Mouse (Mus musculus) heart, embryonic 16.5 days (tissue): ENCODE measurements around the gene Manba. TPM values are rescaled to one million over a fixed set of nuclear protein-coding genes. Genes with fewer than 3 reads are reported as not detected.
A peak's percentile ranks its signal among the peaks of the same experiment; 100 is the strongest.
"Not testable (repeated sequence)": the region's sequence is repeated elsewhere in the genome, so short reads cannot be mapped to it uniquely, and the experiment has no call there.

Source experiments
- ATAC-seq: fragments of 200-750 bp; cut with Nextera tagmentation; replicated peaks from 2 replicates; pipeline ENCODE4 v1.8.0; 2017; ENCODE audit warnings: moderate number of reproducible peaks; ENCODE audit not compliant: insufficient read depth, low FRiP score; ENCODE audit errors: extremely low read depth
- H3K27ac ChIP-seq: fragments of 300-500 bp; sonication (generic); 2 replicates; pipeline ENCODE4 v1.5.1; 2014; ENCODE audit warnings: mild to moderate bottlenecking, low read length, control low read depth, moderate library complexity
- H3K27me3 ChIP-seq: fragments of 300-500 bp; sonication (generic); 2 replicates; pipeline ENCODE4 v1.6.1; 2014; ENCODE audit warnings: low read length, mixed read lengths; ENCODE audit not compliant: control insufficient read depth, insufficient read depth
- H3K36me3 ChIP-seq: fragments of 300-500 bp; sonication (generic); 2 replicates; pipeline ENCODE4 v1.6.1; 2014; ENCODE audit not compliant: control insufficient read depth, insufficient read depth
- H3K4me1 ChIP-seq: fragments of 300-500 bp; sonication (generic); 2 replicates; pipeline ENCODE4 v1.6.1; 2014; ENCODE audit warnings: low read length, mixed read lengths; ENCODE audit not compliant: control insufficient read depth, insufficient read depth
- H3K4me2 ChIP-seq: fragments of 300-500 bp; sonication (generic); 2 replicates; pipeline ENCODE4 v1.6.1; 2014; ENCODE audit warnings: low read depth, mild to moderate bottlenecking, control low read depth, low read length
- H3K4me3 ChIP-seq: fragments of 300-500 bp; sonication (generic); 2 replicates; pipeline ENCODE4 v1.5.1; 2014; ENCODE audit warnings: mild to moderate bottlenecking, control low read depth, low read length
- H3K9ac ChIP-seq: fragments of 300-500 bp; sonication (generic); 2 replicates; pipeline ENCODE4 v1.6.1; 2014; ENCODE audit warnings: low read length, control low read depth
- H3K9me3 ChIP-seq: fragments of 300-500 bp; sonication (generic); replicated peaks from 2 replicates; pipeline ENCODE4 v1.6.1; 2016; ENCODE audit warnings: low read length; ENCODE audit not compliant: control insufficient read depth
- WGBS: fragments of 180-500 bp; shearing (Covaris S2); extraction: QIAGEN DNeasy Blood & Tissue Kit; methylation state at CpG from one replicate; pipeline ENCODE4 v1.1.7; 2014; 5-methylcytosine and 5-hydroxymethylcytosine counted together
- polyA plus RNA-seq: library from polyadenylated mRNA; unstranded; fragments of >200 nt; fragmentation: Nextera tagmentation; extraction: Ambion mirVana; gene quantifications from 2 replicates; pipeline ENCODE4 v1.2.1, GENCODE M21; 2015

Manba gene
- polyA plus RNA-seq, 1 experiment from 2014 or later, result 37.0 TPM

DNA sequence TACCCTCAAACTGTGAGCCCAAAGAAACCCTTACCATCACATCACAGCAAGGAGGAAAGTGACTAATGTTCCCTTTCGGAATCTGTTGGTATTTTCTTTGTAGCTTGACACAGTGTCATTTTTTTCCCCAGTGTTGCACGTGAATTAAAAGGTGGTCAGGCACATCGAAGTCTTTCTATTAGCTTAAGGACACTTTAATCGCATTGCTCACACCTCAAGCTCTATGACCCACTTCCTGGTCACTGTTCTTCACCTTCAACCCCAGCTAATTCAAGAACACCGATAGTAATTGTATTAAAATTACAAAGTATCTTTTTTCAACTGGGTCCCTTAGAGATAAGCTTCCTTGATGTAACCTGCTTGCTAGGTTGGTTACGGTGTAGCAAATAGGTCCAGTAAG lies 4.6 kb upstream of the Manba start:
- no peak overlapping the region for H3K27ac ChIP-seq
- no peak for ATAC-seq

DNA sequence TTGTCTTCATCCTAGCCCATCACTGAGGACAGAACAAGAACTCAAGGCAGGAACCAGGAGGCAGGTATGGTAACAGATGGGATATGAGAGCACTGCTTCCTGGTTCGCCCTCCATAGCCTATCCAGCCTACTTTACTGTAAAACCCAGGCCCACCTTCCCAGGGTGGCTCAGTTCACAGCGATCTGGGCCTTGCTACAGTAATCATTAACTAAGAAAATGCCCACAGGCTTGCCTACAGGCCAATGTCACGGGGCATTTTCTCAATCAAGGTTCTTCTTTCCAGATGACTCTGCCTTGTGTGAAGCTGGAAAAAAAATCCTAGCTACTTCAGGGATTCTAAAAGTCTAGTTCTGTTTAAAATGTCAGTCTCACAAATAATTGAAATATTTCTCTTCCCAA lies 3.8 kb upstream of the Manba start:
- ATAC-seq, result no peak
- Histone ChIP-seq H3K9ac (no peak overlapping the region), H3K4me1 (0 out of 2 replicates have a peak, but pooled peaks cover 3% of the 10 kb centered on the region), H3K4me2 (no peak overlapping the region), H3K9me3 (no peaks in the 10 kb centered on the region), H3K27ac (no peak overlapping the region), H3K36me3 (no peaks in the 10 kb centered on the region), H3K4me3 (no peak overlapping the region), H3K27me3 (no peaks in the 10 kb centered on the region)
- WGBS, result 92% methylated on average over 3 of the region's 3 CpGs

More for the DNA sequence above, 4.6 kb upstream of the Manba start:
- Histone ChIP-seq H3K36me3 (no peaks in the 10 kb centered on the region), H3K9me3 (no peaks in the 10 kb centered on the region), H3K4me2 (no peak overlapping the region), H3K4me1 (0 out of 2 replicates have a peak, but pooled peaks cover 3% of the 10 kb centered on the region), H3K9ac (no peak overlapping the region), H3K27me3 (no peaks in the 10 kb centered on the region), H3K4me3 (no peak overlapping the region)
- WGBS, result 84% methylated on average over 6 of the region's 6 CpGs

DNA sequence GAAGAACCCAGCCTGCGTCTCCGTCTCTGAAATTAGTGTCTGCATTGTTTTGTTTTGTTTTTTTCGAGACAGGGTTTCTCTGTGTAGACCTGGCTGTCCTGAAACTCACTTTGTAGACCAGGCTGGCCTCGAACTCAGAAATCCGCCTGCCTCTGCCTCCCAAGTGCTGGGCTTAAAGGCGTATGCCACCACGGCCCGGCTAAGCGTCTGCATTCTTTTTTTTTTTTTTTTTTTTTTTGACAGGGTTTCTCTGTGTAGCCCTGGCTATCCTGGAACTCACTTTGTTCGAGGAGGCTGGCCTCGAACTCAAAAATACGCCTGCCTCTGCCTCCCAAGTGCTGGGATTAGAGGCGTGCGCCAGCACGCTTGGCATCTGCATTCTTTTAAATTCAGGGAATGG lies 761 bp upstream of the Manba start:
- not testable (repeated sequence) for H3K36me3 ChIP-seq, H3K27ac ChIP-seq, H3K9me3 ChIP-seq, H3K9ac ChIP-seq, H3K4me1 ChIP-seq, ATAC-seq, H3K27me3 ChIP-seq
- peak overlapping the region; percentile 95 for H3K4me3 ChIP-seq
- peak overlapping the region; percentile 83 for H3K4me2 ChIP-seq
- 84% methylated on average over 15 of the region's 15 CpGs for WGBS

DNA sequence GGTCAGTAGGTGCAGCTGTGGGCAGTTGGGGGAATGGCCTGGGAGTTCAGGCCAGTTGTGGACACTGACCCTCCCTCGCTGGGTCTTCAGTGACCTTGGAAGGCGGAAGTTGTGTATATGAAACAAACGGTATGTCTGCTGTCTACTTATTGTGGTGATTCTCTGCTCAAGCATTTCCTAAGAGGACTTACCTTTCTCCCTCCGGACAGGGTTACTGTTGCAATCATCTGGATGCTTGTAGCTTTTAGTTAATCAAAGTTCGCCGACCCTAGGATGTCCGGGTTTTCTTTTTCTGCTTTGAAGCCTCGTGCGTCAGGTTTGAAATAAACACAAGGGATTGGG lies 460 bp downstream of the Manba start:
- Histone ChIP-seq H3K4me2 (peak overlapping the region; percentile 83), H3K4me1 (0 out of 2 replicates have a peak, but pooled peaks cover 3% of the 10 kb centered on the region), H3K27me3 (no peaks in the 10 kb centered on the region), H3K27ac (peak overlapping the region; percentile 85), H3K9me3 (no peaks in the 10 kb centered on the region), H3K36me3 (peaks cover 7% of the 10 kb centered on the region), H3K9ac (peak overlapping the region; percentile 94), H3K4me3 (peak overlapping the region; percentile 95)
- 7% methylated on average over 9 of the region's 9 CpGs for WGBS
- ATAC-seq, result no peak

DNA sequence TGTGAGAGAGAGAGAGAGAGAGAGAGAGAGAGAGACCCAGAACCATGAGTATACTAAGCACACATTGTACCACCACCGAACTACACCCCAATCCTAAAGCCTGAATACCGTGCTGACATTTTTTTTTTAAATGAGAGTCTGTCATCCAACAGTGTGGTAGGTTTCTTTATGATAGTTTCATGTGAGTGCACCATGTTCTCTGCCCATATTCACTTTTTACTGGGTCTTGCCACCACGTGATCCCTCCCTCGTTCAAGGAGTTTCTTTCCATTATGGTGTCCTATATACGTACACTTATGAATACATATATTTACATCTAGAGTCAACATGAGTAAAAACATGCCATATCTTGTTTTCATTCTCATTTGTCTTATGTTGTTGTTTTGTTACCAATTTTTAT lies 940 bp downstream of the Manba start:
- peaks cover 7% of the 10 kb centered on the region for H3K36me3 ChIP-seq
- no peak for ATAC-seq
- no peak overlapping the region; the same call in 1 of the 2 replicates for H3K27ac ChIP-seq
- peak overlapping the region; percentile 95 for H3K4me3 ChIP-seq
- H3K27me3 ChIP-seq, result no peaks in the 10 kb centered on the region
- WGBS, result 60% methylated on average over 5 of the region's 5 CpGs
- H3K9ac ChIP-seq, result peak overlapping the region; percentile 94
- 0 out of 2 replicates have a peak, but pooled peaks cover 3% of the 10 kb centered on the region for H3K4me1 ChIP-seq
- no peaks in the 10 kb centered on the region for H3K9me3 ChIP-seq
- peak overlapping the region; percentile 83 for H3K4me2 ChIP-seq

DNA sequence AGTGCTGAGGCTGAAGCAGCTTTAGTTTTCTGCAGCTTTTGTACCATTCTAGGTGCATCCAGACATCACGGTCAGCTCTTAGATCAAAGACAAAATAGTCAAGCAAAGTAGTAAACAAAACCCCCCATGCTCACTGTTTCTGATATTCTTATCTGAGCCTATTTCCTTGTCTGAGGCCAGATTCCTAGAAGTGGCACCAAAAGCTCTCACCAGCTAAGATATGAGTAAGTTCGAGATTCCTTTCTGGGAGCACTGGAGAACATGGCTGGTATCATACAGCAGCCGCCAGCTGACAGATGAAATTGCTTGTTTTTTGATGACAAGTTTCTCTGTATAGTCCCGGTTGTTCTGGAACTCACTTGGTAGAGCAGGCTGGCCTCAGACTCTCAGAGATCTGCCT lies 2.4 kb downstream of the Manba start:
- no peak for ATAC-seq
- Histone ChIP-seq H3K9me3 (no peaks in the 10 kb centered on the region), H3K27me3 (no peaks in the 10 kb centered on the region), H3K9ac (no peak overlapping the region), H3K27ac (no peak overlapping the region), H3K4me1 (0 out of 2 replicates have a peak, but pooled peaks cover 3% of the 10 kb centered on the region), H3K4me3 (no peak overlapping the region), H3K36me3 (peaks cover 9% of the 10 kb centered on the region), H3K4me2 (no peak overlapping the region)
- 60% methylated on average over 4 of the region's 4 CpGs for WGBS

DNA sequence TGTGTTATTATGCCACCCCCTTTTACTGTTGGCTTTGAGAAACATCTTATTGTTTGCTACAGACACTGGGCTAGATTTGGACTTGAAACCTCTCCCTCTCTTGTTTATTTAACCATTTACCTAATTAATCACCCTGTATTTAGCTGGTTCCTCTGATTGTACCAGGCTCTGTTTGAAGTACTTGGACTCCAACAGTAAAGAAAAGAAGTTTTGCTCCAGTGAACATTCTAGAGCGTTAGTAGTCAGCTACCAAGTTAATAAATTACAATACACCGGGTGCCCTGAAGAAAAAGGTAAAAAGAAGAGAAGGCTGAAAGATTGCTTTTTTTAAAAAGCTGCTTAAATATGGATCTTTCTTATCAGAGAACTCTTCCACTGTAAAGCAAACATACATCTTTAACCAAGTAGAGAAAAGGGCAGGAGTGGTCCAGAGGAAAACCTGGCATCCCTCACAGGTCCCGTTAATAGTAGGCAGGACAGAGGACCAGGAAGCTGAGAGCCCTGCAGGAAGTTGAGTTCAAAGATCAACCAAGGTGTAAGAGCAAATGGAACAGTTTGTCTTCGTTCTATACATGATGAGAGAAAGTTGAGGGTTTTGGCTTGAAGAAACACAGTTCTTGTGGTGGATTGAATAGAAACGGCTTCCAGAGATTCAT lies 4.6 kb downstream of the Manba start:
- Histone ChIP-seq H3K27ac (no peak overlapping the region), H3K4me1 (0 out of 2 replicates have a peak, but pooled peaks cover 1% of the 10 kb centered on the region), H3K4me2 (no peak overlapping the region), H3K27me3 (no peaks in the 10 kb centered on the region), H3K36me3 (peaks cover 9% of the 10 kb centered on the region), H3K9ac (no peak overlapping the region), H3K9me3 (no peaks in the 10 kb centered on the region), H3K4me3 (no peak overlapping the region)
- WGBS, result 78% methylated on average over 5 of the region's 5 CpGs
- no peak for ATAC-seq

DNA sequence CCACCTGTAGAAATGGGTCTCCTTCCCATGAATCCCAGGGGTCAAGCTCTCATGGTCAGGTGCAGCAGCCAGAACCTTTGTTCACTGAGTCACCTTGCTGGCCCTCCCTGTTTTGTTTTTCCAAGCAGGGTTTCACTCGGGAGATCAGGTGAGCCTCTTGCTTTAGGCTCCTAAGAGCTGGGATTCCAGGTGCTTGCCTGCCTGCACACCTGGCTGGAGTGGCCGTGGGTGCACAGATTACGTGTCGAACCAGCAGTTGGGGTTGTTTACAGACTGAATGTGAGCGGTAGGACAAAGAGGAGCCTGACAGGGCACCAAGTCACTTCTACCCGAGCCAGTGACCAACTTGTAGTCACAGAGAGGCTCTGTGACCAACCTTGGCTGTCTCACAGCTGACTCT lies 5.7 kb downstream of the Manba start:
- Histone ChIP-seq H3K4me3 (no peak overlapping the region), H3K9ac (no peak overlapping the region), H3K9me3 (no peaks in the 10 kb centered on the region), H3K36me3 (peaks cover 9% of the 10 kb centered on the region), H3K4me2 (no peak overlapping the region), H3K4me1 (no peaks in the 10 kb centered on the region), H3K27ac (no peak overlapping the region), H3K27me3 (no peaks in the 10 kb centered on the region)
- WGBS, result 87% methylated on average over 6 of the region's 6 CpGs
- no peak for ATAC-seq

DNA sequence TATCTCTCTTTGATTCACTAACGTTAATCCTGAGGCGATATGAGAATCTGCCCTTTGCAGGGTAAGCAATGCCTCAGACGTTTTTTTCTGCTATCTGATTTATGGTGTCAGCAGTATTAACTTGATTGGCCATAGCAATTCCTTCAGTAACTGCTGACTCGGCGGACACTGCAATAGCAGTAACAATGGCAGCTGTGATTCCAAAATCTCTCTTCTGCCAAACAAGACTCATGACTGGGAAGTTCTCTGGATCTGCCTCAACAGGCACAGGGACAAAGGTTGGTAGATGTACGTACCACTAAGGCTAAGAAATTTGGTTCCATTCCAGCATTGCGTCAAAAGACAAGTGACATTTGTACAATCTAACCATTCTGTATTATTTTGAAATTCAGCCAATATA lies 7.9 kb downstream of the Manba start:
- peaks cover 12% of the 10 kb centered on the region for H3K36me3 ChIP-seq
- not testable (repeated sequence) for H3K4me1 ChIP-seq, H3K4me3 ChIP-seq, H3K27me3 ChIP-seq, H3K9me3 ChIP-seq, H3K9ac ChIP-seq, H3K4me2 ChIP-seq, ATAC-seq, H3K27ac ChIP-seq
- 76% methylated on average over 7 of the region's 7 CpGs for WGBS
